Mouse (Mus musculus) naive thymus-derived CD4-positive, alpha-beta T cell, adult 2 months (primary cell): Measurements from ENCODE around the gene Bcl2a1b.
"Not testable (repeated sequence)": the region's sequence is repeated elsewhere in the genome, so short reads cannot be mapped to it uniquely, and the experiment has no call there.

Source experiments
- DNase-seq: peaks from one replicate; pipeline ENCODE4 v3.0.0-alpha.2; 2011; ENCODE audit warnings: low read depth

The Bcl2a1b gene

DNA sequence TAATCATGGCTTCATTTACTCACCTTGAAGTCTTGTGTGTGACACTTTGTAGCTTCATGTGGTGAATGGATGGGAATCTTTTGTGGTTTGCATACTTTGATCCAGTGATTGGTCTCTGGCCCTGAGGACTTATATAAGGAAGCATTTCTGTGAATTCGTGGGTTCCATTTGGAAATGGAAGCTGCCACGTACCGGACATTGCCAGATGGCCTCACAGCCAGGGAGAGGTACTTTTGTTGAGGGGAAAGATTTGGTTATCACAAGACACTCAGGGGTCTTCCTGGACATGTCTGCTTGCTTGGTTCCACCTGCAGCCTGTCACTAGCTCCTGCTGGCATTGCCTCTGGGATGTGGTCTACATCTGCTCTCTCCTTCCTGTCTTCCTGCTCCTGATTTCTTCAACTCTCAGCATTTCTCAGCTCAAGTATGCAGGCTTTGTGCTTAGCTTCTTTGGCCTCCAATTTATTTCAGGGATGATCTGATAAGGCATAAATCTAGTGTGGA, 41.6 kb downstream of the Bcl2a1b start:
- DNase-seq = not testable (repeated sequence)

DNA sequence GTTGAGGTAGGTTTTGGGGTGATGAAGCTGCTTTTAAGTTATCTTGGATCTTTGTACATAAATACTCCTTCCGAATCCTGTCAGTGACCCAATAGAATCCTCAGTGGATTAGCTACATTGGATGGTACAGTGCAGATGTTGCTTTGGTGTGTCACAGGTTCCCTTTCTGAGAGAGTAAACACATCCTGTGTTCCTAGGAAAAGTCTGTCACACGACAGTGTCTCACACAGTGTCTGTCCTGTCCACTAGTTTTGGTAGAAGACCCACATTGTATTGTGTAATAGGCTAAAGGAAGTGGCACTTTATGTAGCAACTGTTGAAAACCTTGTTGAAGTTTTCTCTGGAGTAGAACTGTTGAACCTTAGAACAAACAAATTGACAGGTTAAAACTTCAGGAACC, 54.4 kb downstream of the Bcl2a1b start:
- DNase-seq = no peak

DNA sequence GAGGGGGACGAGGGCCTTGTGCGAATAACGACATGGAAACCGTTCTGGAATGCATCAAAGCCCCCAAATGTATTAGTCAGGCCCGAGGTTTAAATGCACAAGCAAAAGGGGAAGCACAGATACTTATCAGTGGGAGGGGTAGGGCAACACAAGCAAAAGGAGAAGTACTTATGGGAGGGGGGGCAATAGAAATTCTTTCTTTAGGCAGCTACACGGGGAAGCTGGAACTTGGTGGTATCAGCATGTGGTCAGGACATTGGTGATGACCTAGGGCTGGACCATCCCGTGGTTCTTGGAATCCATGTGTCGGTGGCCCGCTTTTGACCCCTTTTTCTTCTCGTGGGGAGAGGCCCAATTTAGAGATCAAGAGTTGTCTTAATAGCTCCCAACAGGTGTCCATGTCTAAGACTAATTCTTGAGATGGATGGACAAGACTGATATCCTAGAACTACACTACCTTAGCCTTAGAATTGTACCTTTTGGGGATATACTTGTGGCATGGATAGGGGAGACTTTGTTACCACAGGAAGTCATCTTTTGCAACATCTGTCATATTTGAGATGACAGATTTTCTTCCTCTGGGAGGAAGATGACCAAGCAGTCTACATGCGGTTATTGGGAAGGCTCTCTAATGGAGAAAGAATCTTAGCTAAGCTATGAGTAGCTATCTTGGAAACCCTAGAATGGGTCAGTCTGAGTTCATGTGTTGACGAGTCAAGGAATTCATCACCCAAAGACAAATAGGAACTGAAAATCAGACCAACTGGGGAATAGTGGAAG, 57.7 kb downstream of the Bcl2a1b start:
- DNase-seq = no peak
